Mouse (Mus musculus): Measurements from ENCODE around the gene Dcst1.

The Dcst1 gene

GRCm38 (mm10) chr3:89365153-89365485 lies at the start of gene Dcst1:
Dcst1 (minus strand) TSS chr3:89365253.
- DNase-seq (ENCODE audit: low spot score), result no peak

GRCm38 (mm10) chr3:89411490-89412393 lies 46.7 kb upstream of the Dcst1 start, which contains the start of gene Flad1:
Flad1 (minus strand) TSS chr3:89411870.
- DNase-seq (ENCODE audit: low spot score), result peak; percentile 99

- no peak for DNase-seq (ENCODE audit: low spot score)
These were observed 45.8 kb upstream of the Dcst1 start for GRCm38 (mm10) chr3:89410864-89411263.

GRCm38 (mm10) chr3:89409701-89410100 lies 44.6 kb upstream of the Dcst1 start:
- no peak for DNase-seq (ENCODE audit: low spot score)

- DNase-seq (ENCODE audit: low spot score), result no peak
These were observed 43.4 kb upstream of the Dcst1 start for GRCm38 (mm10) chr3:89408448-89408847.

GRCm38 (mm10) chr3:89406887-89407286 lies 41.8 kb upstream of the Dcst1 start:
- DNase-seq (ENCODE audit: low spot score), result no peak

GRCm38 (mm10) chr3:89402693-89403092 lies 37.6 kb upstream of the Dcst1 start, which contains the start of gene Lenep:
Lenep (minus strand) TSS chr3:89402793.
- no peak for DNase-seq (ENCODE audit: low spot score)

GRCm38 (mm10) chr3:89401329-89401728 lies 36.3 kb upstream of the Dcst1 start:
- DNase-seq (ENCODE audit: low spot score), result no peak

GRCm38 (mm10) chr3:89396654-89397005 lies 31.6 kb upstream of the Dcst1 start:
- DNase-seq (ENCODE audit: low spot score), result no peak

GRCm38 (mm10) chr3:89395806-89396653 lies 31.0 kb upstream of the Dcst1 start:
- no peak for DNase-seq (ENCODE audit: low spot score)

GRCm38 (mm10) chr3:89395419-89395805 lies 30.4 kb upstream of the Dcst1 start:
- no peak for DNase-seq (ENCODE audit: low spot score)

GRCm38 (mm10) chr3:89394894-89395256 lies 29.8 kb upstream of the Dcst1 start:
- DNase-seq (ENCODE audit: low spot score), result no peak

- peak; percentile 76 for DNase-seq (ENCODE audit: low spot score)
These were observed 29.2 kb upstream of the Dcst1 start, which contains the start of gene Zbtb7b for GRCm38 (mm10) chr3:89394006-89394893. Zbtb7b (minus strand) TSS chr3:89394776.

GRCm38 (mm10) chr3:89393605-89394004 lies 28.6 kb upstream of the Dcst1 start:
- DNase-seq (ENCODE audit: low spot score), result peak; percentile 97

- no peak for DNase-seq (ENCODE audit: low spot score)
These were observed 27.8 kb upstream of the Dcst1 start for GRCm38 (mm10) chr3:89392871-89393311.

- no peak for DNase-seq (ENCODE audit: low spot score)
These were observed 26.8 kb upstream of the Dcst1 start for GRCm38 (mm10) chr3:89391663-89392511.

- DNase-seq (ENCODE audit: low spot score), result no peak
These were observed 25.9 kb upstream of the Dcst1 start for GRCm38 (mm10) chr3:89390699-89391662.

GRCm38 (mm10) chr3:89390111-89390515 lies 25.1 kb upstream of the Dcst1 start:
- DNase-seq (ENCODE audit: low spot score), result no peak

- DNase-seq (ENCODE audit: low spot score), result no peak
These were observed 24.1 kb upstream of the Dcst1 start for GRCm38 (mm10) chr3:89388901-89389740.

Measured in ovary, postnatal 10 days (tissue).